Mouse (Mus musculus): Measurements from ENCODE around the gene Irx5. TPM values are rescaled to one million over a fixed set of nuclear protein-coding genes. Genes with fewer than 3 reads are reported as not detected.

Irx5 gene
- polyA plus RNA-seq, 1 experiment from 2014 or later, result 16.8 TPM

DNA sequence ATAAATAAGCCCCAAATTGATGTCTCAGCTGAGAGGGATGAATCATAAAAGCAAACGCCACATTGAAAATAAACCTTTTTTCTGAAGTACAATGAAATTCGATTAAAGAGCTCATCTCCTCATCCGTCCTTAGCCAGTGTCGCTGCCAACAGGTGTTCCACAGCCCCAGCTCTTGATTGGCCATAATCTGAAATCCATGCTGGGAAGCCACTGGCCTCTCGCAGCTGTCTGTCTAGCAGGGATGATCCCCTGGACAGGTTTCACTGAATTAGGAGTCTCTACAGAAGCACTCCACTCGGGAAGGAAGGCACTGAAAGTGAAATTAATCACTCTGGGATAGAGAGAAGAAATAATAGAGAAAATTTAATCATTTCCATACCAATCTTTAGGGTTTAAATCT lies 21.4 kb upstream of the Irx5 start:
- 50% methylated on average over 6 of the region's 6 CpGs for WGBS
- no peaks in the 10 kb centered on the region; the same call in 1 of the 2 replicates for H3K36me3 ChIP-seq (ENCODE audit: control insufficient read depth, insufficient read depth, low read length)
- no peaks in the 10 kb centered on the region for H3K9me3 ChIP-seq (replicated peaks; ENCODE audit: control insufficient read depth, low read length, poor library complexity, severe bottlenecking)
- no peak overlapping the region for H3K4me3 ChIP-seq (ENCODE audit: low read depth, low read length)
- H3K27me3 ChIP-seq (ENCODE audit: control insufficient read depth, insufficient read depth, low read depth, low read length), result no peaks in the 10 kb centered on the region
- 0 out of 2 replicates have a peak, but pooled peaks cover 2% of the 10 kb centered on the region for H3K4me1 ChIP-seq (ENCODE audit: control insufficient read depth, insufficient read depth, low read length)
- ATAC-seq, result no peak
- H3K9ac ChIP-seq (ENCODE audit: low read depth, low read length), result no peak overlapping the region
- H3K27ac ChIP-seq (ENCODE audit: low read length), result no peak overlapping the region
- H3K4me2 ChIP-seq (ENCODE audit: low read length), result no peak overlapping the region

DNA sequence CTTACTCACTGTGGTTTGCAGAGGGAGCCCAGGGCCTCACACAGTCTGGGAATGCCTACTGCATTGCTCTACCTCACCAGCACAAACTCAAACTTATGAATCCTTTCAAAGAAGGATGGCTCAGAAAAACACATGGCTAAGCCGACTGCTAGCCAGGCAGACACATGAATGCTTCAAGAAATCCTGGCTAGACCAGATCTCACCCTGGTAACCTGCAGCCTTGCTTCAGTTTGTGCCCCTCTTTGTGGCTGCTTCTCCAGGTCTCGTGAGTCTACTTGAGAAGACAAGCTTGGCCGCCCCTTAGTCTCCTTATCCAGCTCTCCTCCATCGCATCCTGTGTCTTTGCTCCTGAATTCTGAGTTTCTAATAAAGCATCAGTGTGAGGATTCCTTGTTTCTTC lies 13.9 kb upstream of the Irx5 start:
- Histone ChIP-seq H3K4me1 (ENCODE audit: control insufficient read depth, insufficient read depth, low read length) (no peaks in the 10 kb centered on the region), H3K27ac (ENCODE audit: low read length) (no peak overlapping the region), H3K4me3 (ENCODE audit: low read depth, low read length) (no peak overlapping the region), H3K27me3 (ENCODE audit: control insufficient read depth, insufficient read depth, low read depth, low read length) (no peaks in the 10 kb centered on the region), H3K9me3 (replicated peaks; ENCODE audit: control insufficient read depth, low read length, poor library complexity, severe bottlenecking) (no peaks in the 10 kb centered on the region), H3K9ac (ENCODE audit: low read depth, low read length) (no peak overlapping the region), H3K36me3 (ENCODE audit: control insufficient read depth, insufficient read depth, low read length) (no peaks in the 10 kb centered on the region; the same call in 1 of the 2 replicates), H3K4me2 (ENCODE audit: low read length) (no peak overlapping the region)
- ATAC-seq, result no peak
- WGBS, result 88% methylated on average over 4 of the region's 4 CpGs

DNA sequence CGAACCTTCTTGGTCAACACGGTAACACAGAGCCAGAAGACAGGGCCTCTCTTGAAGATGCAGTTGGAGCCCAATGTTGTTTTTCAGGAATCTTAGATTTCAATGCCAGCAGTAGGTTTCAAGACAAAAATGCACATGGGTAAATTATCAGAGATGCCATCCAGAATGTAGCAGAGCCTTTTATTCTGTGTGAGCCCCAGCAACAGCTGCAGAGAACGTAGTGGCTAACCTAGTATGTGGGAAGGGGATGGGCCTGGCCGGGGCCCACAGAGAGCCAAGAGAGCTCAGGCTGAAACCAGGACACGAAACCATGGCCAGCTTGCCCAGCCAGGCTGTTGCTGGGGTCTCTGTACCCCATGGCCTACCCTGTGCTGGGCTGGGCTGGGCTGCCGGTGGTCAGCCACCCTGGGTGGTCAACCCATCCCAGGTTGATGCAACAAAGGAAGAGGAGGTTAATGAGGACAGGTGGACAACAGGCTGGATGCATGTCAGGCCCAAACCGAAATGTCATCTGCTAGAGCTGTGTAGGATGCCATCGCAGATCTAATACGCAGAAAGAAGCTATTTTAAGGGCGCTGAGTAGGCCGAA lies 7.4 kb upstream of the Irx5 start:
- Histone ChIP-seq H3K4me1 (ENCODE audit: control insufficient read depth, insufficient read depth, low read length) (peaks cover 7% of the 10 kb centered on the region), H3K27ac (ENCODE audit: low read length) (no peak overlapping the region), H3K27me3 (ENCODE audit: control insufficient read depth, insufficient read depth, low read depth, low read length) (no peaks in the 10 kb centered on the region), H3K9ac (ENCODE audit: low read depth, low read length) (0 out of 2 replicates have a peak overlapping the region, but pooled peaks have one; percentile 10), H3K36me3 (ENCODE audit: control insufficient read depth, insufficient read depth, low read length) (no peaks in the 10 kb centered on the region), H3K9me3 (replicated peaks; ENCODE audit: control insufficient read depth, low read length, poor library complexity, severe bottlenecking) (no peaks in the 10 kb centered on the region), H3K4me3 (ENCODE audit: low read depth, low read length) (no peak overlapping the region), H3K4me2 (ENCODE audit: low read length) (peak overlapping the region; percentile 23)
- ATAC-seq, result no peak
- WGBS, result 74% methylated on average over 11 of the region's 11 CpGs

DNA sequence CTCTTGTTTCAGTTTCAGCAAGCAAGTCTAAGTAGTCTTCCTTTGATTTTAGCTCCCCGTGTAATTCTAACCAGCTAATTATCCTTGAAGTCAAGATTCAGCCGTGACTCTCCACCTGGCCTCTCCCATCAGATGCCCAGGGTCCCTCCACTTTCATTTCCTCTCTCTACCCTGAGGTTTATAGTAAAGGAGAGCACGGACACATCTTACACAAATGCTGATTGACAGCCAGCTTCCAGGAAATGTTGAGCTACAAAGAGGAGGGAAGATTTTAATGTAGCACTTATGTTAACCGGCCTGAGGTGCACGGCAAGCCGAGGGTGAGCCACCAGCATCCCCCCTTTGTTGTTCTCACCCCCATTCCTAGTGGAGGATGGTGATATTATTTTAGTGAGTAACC lies 4.0 kb upstream of the Irx5 start:
- 7% methylated on average over 6 of the region's 6 CpGs for WGBS
- no peaks in the 10 kb centered on the region for H3K27me3 ChIP-seq (ENCODE audit: control insufficient read depth, insufficient read depth, low read depth, low read length)

DNA sequence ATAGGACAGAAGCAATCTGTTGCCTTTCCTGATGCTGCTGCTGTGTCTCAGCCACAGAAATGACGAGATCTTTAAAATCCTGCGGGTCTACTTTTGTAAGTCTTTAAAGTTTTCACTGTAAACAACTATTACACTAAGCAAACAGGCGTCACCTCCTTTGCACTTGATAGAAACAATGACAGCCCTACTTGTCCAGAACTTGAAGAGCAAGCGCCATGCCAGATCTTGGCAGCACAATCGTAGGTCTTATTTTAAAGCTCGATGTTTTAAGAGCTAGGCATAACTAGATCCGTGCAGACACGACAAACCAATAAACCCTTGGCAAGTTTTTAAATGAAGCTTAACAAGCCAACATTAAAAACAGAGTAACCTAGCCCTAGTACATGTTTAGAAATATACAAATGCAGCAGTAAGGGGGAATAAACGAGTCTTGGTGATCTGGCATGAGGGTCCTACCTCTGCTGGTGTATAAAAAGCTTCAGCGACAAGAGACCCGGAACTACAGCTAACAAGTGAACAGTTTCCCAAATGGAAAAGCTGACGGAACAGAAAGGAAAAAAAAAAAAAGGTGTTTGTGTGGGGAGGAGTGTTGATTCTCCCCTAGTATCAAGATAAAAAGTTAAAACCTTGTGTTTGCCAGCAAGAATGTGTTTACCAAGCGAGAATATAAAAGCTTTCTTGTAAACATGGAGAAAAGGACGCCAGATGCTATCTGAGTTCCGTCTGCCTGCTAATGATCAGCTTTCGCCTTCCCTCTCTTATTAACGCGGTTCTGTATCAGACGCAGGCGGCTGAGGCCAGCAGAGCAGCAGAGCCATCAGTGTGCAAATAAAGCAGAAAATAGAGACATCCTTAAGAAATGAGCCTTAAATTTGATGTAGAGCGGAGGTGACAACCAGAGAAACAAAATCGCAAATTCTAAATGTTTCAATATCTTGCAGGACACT lies 2.6 kb upstream of the Irx5 start:
- no peaks in the 10 kb centered on the region for H3K9me3 ChIP-seq (replicated peaks; ENCODE audit: control insufficient read depth, low read length, poor library complexity, severe bottlenecking)
- 2% methylated on average over 22 of the region's 22 CpGs for WGBS
- no peaks in the 10 kb centered on the region for H3K36me3 ChIP-seq (ENCODE audit: control insufficient read depth, insufficient read depth, low read length)
- peak overlapping the region; percentile 68 for H3K4me2 ChIP-seq (ENCODE audit: low read length)
- H3K27me3 ChIP-seq (ENCODE audit: control insufficient read depth, insufficient read depth, low read depth, low read length), result no peaks in the 10 kb centered on the region
- H3K27ac ChIP-seq (ENCODE audit: low read length), result peak overlapping the region; percentile 68
- peaks cover 11% of the 10 kb centered on the region for H3K4me1 ChIP-seq (ENCODE audit: control insufficient read depth, insufficient read depth, low read length)
- peak overlapping the region; percentile 60 for H3K4me3 ChIP-seq (ENCODE audit: low read depth, low read length)
- no peak for ATAC-seq
- H3K9ac ChIP-seq (ENCODE audit: low read depth, low read length), result peak overlapping the region; percentile 69

More for the DNA sequence above, 4.0 kb upstream of the Irx5 start:
- Histone ChIP-seq H3K36me3 (ENCODE audit: control insufficient read depth, insufficient read depth, low read length) (no peaks in the 10 kb centered on the region), H3K27ac (ENCODE audit: low read length) (peak overlapping the region; percentile 17; the same call in 1 of the 2 replicates), H3K9me3 (replicated peaks; ENCODE audit: control insufficient read depth, low read length, poor library complexity, severe bottlenecking) (no peaks in the 10 kb centered on the region), H3K4me2 (ENCODE audit: low read length) (peak overlapping the region; percentile 68), H3K9ac (ENCODE audit: low read depth, low read length) (peak overlapping the region; percentile 23), H3K4me1 (ENCODE audit: control insufficient read depth, insufficient read depth, low read length) (peaks cover 11% of the 10 kb centered on the region), H3K4me3 (ENCODE audit: low read depth, low read length) (peak overlapping the region; percentile 60)
- no peak for ATAC-seq

DNA sequence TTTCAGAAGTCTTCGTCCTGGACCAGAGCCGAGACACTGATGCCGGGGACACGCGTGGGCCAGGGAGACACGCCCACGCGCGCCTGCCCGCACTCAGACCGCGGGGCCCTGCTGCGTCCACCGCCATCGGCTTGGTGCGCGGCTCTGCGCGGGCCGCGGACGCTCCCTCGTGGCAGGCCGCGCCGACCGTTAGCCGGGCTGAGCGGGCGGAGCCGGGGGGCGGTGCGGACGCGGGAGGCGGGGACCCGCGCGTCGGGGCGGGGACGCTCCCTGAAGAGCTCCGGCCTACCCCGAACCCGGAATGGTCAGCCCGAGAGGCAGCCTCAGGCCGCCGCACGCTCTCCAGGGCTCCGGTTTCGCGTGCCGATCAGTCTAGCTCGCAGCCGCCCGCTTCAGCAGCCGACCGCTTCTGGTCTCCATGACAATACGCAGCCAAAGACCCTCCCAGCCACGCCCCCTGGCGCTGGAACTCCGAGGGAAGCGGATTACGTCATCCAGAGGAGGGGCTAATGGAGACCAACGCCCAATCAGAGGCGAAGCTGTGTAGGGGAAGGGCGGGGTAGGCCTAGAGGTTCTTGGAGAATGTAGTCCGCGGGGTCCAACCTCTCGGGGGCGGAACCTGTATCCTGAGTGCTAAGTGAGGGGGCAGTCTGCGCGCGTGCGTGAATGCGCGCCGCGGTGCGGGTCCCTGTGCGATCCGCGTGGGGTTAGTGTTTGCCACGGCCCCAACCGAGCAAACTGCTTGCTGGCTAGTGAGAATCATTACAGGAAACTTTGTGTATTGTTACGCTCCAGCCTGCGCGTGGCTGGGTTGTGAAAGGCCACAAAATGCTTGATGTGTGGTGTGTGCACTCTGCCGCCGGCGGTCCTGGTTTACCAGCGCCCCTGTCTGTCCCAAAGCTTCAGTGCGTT lies 1.5 kb upstream of the Irx5 start:
- H3K27me3 ChIP-seq (ENCODE audit: control insufficient read depth, insufficient read depth, low read depth, low read length), result no peaks in the 10 kb centered on the region

DNA sequence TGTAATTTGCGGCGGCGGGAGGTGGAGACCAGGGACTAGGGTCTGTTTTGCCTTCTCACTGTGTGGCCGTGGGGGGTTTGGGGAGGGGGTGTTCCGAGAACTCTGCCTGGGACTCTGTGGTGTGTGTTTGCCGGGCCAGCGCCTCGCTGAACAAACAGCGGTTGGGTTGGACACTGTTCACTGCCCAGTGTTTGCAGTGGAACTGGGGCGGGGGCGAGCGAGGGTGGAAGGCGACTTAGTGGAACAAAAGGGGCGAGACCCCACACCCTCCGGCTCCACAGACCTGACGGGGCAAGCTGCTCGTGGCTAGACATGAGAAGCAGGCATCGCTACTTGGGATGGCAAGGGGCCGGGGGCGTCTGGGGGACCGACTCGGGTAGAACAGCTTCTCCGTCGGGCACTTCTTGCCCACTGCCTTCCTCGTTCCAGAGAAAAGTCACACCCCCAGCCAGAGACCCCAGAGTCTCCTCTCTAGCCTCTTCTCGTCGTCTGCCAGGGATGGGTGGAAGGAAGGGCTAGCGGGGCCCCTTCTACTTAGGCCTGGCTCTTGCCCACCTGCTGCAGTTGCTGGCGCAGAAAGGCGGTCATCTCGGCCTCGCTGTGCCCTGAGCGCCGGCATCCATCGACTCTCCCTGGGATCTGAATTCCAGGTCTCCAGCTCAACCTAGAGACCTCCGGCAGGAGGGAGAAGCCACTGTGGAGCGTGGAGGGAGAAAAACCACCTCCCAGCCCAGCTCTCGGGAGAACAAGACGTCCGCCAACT lies 631 bp upstream of the Irx5 start:
- ATAC-seq, result no peak; the same call in none of the 2 replicates
- no peaks in the 10 kb centered on the region for H3K36me3 ChIP-seq (ENCODE audit: control insufficient read depth, insufficient read depth, low read length)
- H3K4me2 ChIP-seq (ENCODE audit: low read length), result peak overlapping the region; percentile 68
- H3K9ac ChIP-seq (ENCODE audit: low read depth, low read length), result peak overlapping the region; percentile 69
- H3K27me3 ChIP-seq (ENCODE audit: control insufficient read depth, insufficient read depth, low read depth, low read length), result no peaks in the 10 kb centered on the region
- H3K27ac ChIP-seq (ENCODE audit: low read length), result peak overlapping the region; percentile 93
- WGBS, result under 1% methylated on average over 40 of the region's 40 CpGs
- H3K4me1 ChIP-seq (ENCODE audit: control insufficient read depth, insufficient read depth, low read length), result peaks cover 12% of the 10 kb centered on the region
- no peaks in the 10 kb centered on the region for H3K9me3 ChIP-seq (replicated peaks; ENCODE audit: control insufficient read depth, low read length, poor library complexity, severe bottlenecking)
- peak overlapping the region; percentile 60 for H3K4me3 ChIP-seq (ENCODE audit: low read depth, low read length)

More for the DNA sequence above, 1.5 kb upstream of the Irx5 start:
- H3K36me3 ChIP-seq (ENCODE audit: control insufficient read depth, insufficient read depth, low read length), result no peaks in the 10 kb centered on the region
- peak overlapping the region; percentile 68 for H3K4me2 ChIP-seq (ENCODE audit: low read length)
- H3K9me3 ChIP-seq (replicated peaks; ENCODE audit: control insufficient read depth, low read length, poor library complexity, severe bottlenecking), result no peaks in the 10 kb centered on the region
- under 1% methylated on average over 77 of the region's 93 CpGs for WGBS
- H3K4me3 ChIP-seq (ENCODE audit: low read depth, low read length), result peak overlapping the region; percentile 60
- H3K27ac ChIP-seq (ENCODE audit: low read length), result peak overlapping the region; percentile 93
- H3K4me1 ChIP-seq (ENCODE audit: control insufficient read depth, insufficient read depth, low read length), result peaks cover 12% of the 10 kb centered on the region
- ATAC-seq, result peak; percentile 96
- peak overlapping the region; percentile 69 for H3K9ac ChIP-seq (ENCODE audit: low read depth, low read length)

Data from midbrain, embryonic 16.5 days (tissue).